Mouse (Mus musculus) midbrain, embryonic 13.5 days (tissue): ENCODE measurements around the gene Gm5134. TPM values are rescaled to one million over a fixed set of nuclear protein-coding genes. Genes with fewer than 3 reads are reported as not detected.

Experiments
- ATAC-seq: fragments of 200-750 bp; cut with Nextera tagmentation; 2 replicates; pipeline ENCODE4 v1.8.0; 2017; ENCODE audit warnings: mild to moderate bottlenecking, moderate TSS enrichment, moderate library complexity
- H3K27ac ChIP-seq: fragments of 300-500 bp; sonication (generic); 2 replicates; pipeline ENCODE4 v1.5.1; 2015; ENCODE audit warnings: inconsistent platforms, mild to moderate bottlenecking, moderate library complexity
- H3K27me3 ChIP-seq: fragments of 300-500 bp; sonication (generic); 2 replicates; pipeline ENCODE4 v1.6.1; 2015; ENCODE audit warnings: mild to moderate bottlenecking, inconsistent platforms
- H3K36me3 ChIP-seq: fragments of 300-500 bp; sonication (generic); 2 replicates; pipeline ENCODE4 v1.6.1; 2015; ENCODE audit warnings: mild to moderate bottlenecking, inconsistent platforms
- H3K4me1 ChIP-seq: fragments of 300-500 bp; sonication (generic); replicated peaks from 2 replicates; pipeline ENCODE4 v1.6.1; 2015; ENCODE audit warnings: inconsistent platforms
- H3K4me2 ChIP-seq: fragments of 300-500 bp; sonication (generic); replicated peaks from 2 replicates; pipeline ENCODE4 v1.6.1; 2015; ENCODE audit warnings: moderate library complexity, mild to moderate bottlenecking, inconsistent platforms
- H3K4me3 ChIP-seq: fragments of 300-500 bp; sonication (generic); replicated peaks from 2 replicates; pipeline ENCODE4 v1.5.1; 2015; ENCODE audit warnings: mild to moderate bottlenecking, inconsistent platforms
- H3K9ac ChIP-seq: fragments of 300-500 bp; sonication (generic); replicated peaks from 2 replicates; pipeline ENCODE4 v1.6.1; 2015; ENCODE audit warnings: mild to moderate bottlenecking, inconsistent platforms
- H3K9me3 ChIP-seq: fragments of 300-500 bp; sonication (generic); 2 replicates; pipeline ENCODE4 v1.6.1; 2016; ENCODE audit warnings: mild to moderate bottlenecking, inconsistent platforms
- WGBS: fragments of 180-500 bp; shearing (Covaris S2); methylation state at CpG from one replicate; pipeline ENCODE4 v1.1.7; 2015; 5-methylcytosine and 5-hydroxymethylcytosine counted together
- polyA plus RNA-seq: library from polyadenylated mRNA; unstranded; fragments of >200 nt; fragmentation: Nextera tagmentation; extraction: Ambion mirVana; gene quantifications from 2 replicates; pipeline ENCODE4 v1.2.1, GENCODE M21; 2015

Gm5134 gene
- polyA plus RNA-seq, 1 experiment from 2014 or later, result 0.07 TPM

GRCm38 (mm10) chr10:76009812-76010211 is 55.5 kb downstream of the Gm5134 start:
- no peak for ATAC-seq
- no peak overlapping the region for H3K4me2 ChIP-seq
- no peaks in the 10 kb centered on the region for H3K27me3 ChIP-seq
- H3K9ac ChIP-seq, result no peak overlapping the region
- no peaks in the 10 kb centered on the region for H3K4me1 ChIP-seq
- H3K36me3 ChIP-seq, result no peaks in the 10 kb centered on the region
- H3K27ac ChIP-seq, result no peak overlapping the region
- WGBS, result 78% methylated on average over 3 of the region's 3 CpGs
- H3K9me3 ChIP-seq, result no peaks in the 10 kb centered on the region
- H3K4me3 ChIP-seq, result no peak overlapping the region

GRCm38 (mm10) chr10:76012922-76013321 is 58.6 kb downstream of the Gm5134 start:
- no peak for ATAC-seq
- H3K9ac ChIP-seq, result no peak overlapping the region
- H3K9me3 ChIP-seq, result no peaks in the 10 kb centered on the region
- H3K36me3 ChIP-seq, result no peaks in the 10 kb centered on the region
- no peak overlapping the region for H3K4me3 ChIP-seq
- no peak overlapping the region for H3K27ac ChIP-seq
- H3K27me3 ChIP-seq, result no peaks in the 10 kb centered on the region
- H3K4me2 ChIP-seq, result no peak overlapping the region
- 86% methylated on average over 6 of the region's 6 CpGs for WGBS
- no peaks in the 10 kb centered on the region for H3K4me1 ChIP-seq

GRCm38 (mm10) chr10:76016886-76017285 is 62.6 kb downstream of the Gm5134 start:
- WGBS, result 90% methylated on average over 3 of the region's 3 CpGs
- no peak for ATAC-seq

GRCm38 (mm10) chr10:76021728-76022127 is 67.4 kb downstream of the Gm5134 start:
- no peaks in the 10 kb centered on the region for H3K36me3 ChIP-seq
- 80% methylated on average over 3 of the region's 3 CpGs for WGBS
- no peaks in the 10 kb centered on the region for H3K4me1 ChIP-seq
- H3K9ac ChIP-seq, result no peak overlapping the region
- H3K4me2 ChIP-seq, result no peak overlapping the region
- no peak for ATAC-seq
- no peak overlapping the region for H3K27ac ChIP-seq
- peaks cover 8% of the 10 kb centered on the region; the same call in 1 of the 2 replicates for H3K9me3 ChIP-seq
- no peaks in the 10 kb centered on the region for H3K27me3 ChIP-seq
- H3K4me3 ChIP-seq, result no peak overlapping the region

More at GRCm38 (mm10) chr10:76016886-76017285, 62.6 kb downstream of the Gm5134 start:
- no peak overlapping the region for H3K27ac ChIP-seq
- no peak overlapping the region for H3K4me3 ChIP-seq
- no peaks in the 10 kb centered on the region for H3K36me3 ChIP-seq
- no peak overlapping the region for H3K9ac ChIP-seq
- H3K4me1 ChIP-seq, result no peaks in the 10 kb centered on the region
- no peaks in the 10 kb centered on the region for H3K27me3 ChIP-seq
- no peak overlapping the region for H3K4me2 ChIP-seq
- H3K9me3 ChIP-seq, result no peaks in the 10 kb centered on the region

GRCm38 (mm10) chr10:76023921-76024320 is 69.6 kb downstream of the Gm5134 start:
- Histone ChIP-seq H3K27me3 (no peaks in the 10 kb centered on the region), H3K9me3 (peaks cover 8% of the 10 kb centered on the region; the same call in 1 of the 2 replicates), H3K27ac (no peak overlapping the region), H3K36me3 (no peaks in the 10 kb centered on the region), H3K4me1 (no peaks in the 10 kb centered on the region), H3K4me3 (no peak overlapping the region), H3K9ac (no peak overlapping the region), H3K4me2 (no peak overlapping the region)
- no peak for ATAC-seq
- WGBS, result 90% methylated on average over 6 of the region's 6 CpGs

- Histone ChIP-seq H3K27me3 (no peaks in the 10 kb centered on the region), H3K27ac (no peak overlapping the region), H3K4me3 (no peak overlapping the region), H3K4me2 (no peak overlapping the region), H3K36me3 (no peaks in the 10 kb centered on the region), H3K9ac (no peak overlapping the region), H3K4me1 (no peaks in the 10 kb centered on the region), H3K9me3 (peaks cover 8% of the 10 kb centered on the region; the same call in 1 of the 2 replicates)
- no peak for ATAC-seq
- 93% methylated on average over 10 of the region's 10 CpGs for WGBS
Measured at GRCm38 (mm10) chr10:76025470-76026190, 71.3 kb downstream of the Gm5134 start.

- H3K36me3 ChIP-seq, result no peaks in the 10 kb centered on the region
- 63% methylated on average over 12 of the region's 12 CpGs for WGBS
- H3K4me1 ChIP-seq, result 0 out of 2 replicates have a peak, but pooled peaks cover 2% of the 10 kb centered on the region
- no peak overlapping the region for H3K4me3 ChIP-seq
- peaks cover 8% of the 10 kb centered on the region; the same call in 1 of the 2 replicates for H3K9me3 ChIP-seq
- H3K27me3 ChIP-seq, result no peaks in the 10 kb centered on the region
- ATAC-seq, result no peak
- no peak overlapping the region for H3K27ac ChIP-seq
- no peak overlapping the region for H3K4me2 ChIP-seq
- no peak overlapping the region for H3K9ac ChIP-seq
Measured at GRCm38 (mm10) chr10:76027127-76028015, 73.1 kb downstream of the Gm5134 start.

- WGBS, result 17% methylated on average over 4 of the region's 4 CpGs
Measured at GRCm38 (mm10) chr10:76028016-76028366, 73.7 kb downstream of the Gm5134 start.

GRCm38 (mm10) chr10:76028396-76028795 is 74.1 kb downstream of the Gm5134 start:
- H3K4me1 ChIP-seq, result peaks cover 8% of the 10 kb centered on the region
- no peak for ATAC-seq
- H3K9ac ChIP-seq, result no peak overlapping the region
- no peak overlapping the region for H3K4me2 ChIP-seq
- WGBS, result 77% methylated on average over 9 of the region's 9 CpGs
- H3K27me3 ChIP-seq, result no peaks in the 10 kb centered on the region
- H3K4me3 ChIP-seq, result no peak overlapping the region
- H3K9me3 ChIP-seq, result peaks cover 8% of the 10 kb centered on the region; the same call in 1 of the 2 replicates
- H3K27ac ChIP-seq, result no peak overlapping the region
- H3K36me3 ChIP-seq, result no peaks in the 10 kb centered on the region

More at GRCm38 (mm10) chr10:76028016-76028366, 73.7 kb downstream of the Gm5134 start:
- ATAC-seq, result no peak
- Histone ChIP-seq H3K4me2 (no peak overlapping the region), H3K27me3 (no peaks in the 10 kb centered on the region), H3K36me3 (no peaks in the 10 kb centered on the region), H3K4me3 (no peak overlapping the region), H3K9me3 (peaks cover 8% of the 10 kb centered on the region; the same call in 1 of the 2 replicates), H3K27ac (no peak overlapping the region), H3K9ac (no peak overlapping the region), H3K4me1 (peaks cover 4% of the 10 kb centered on the region)

GRCm38 (mm10) chr10:76029276-76029675 is 75.0 kb downstream of the Gm5134 start:
- no peaks in the 10 kb centered on the region for H3K36me3 ChIP-seq
- no peak overlapping the region for H3K4me2 ChIP-seq
- H3K4me1 ChIP-seq, result peaks cover 16% of the 10 kb centered on the region
- no peaks in the 10 kb centered on the region for H3K27me3 ChIP-seq
- H3K27ac ChIP-seq, result no peak overlapping the region
- no peak overlapping the region for H3K9ac ChIP-seq
- peaks cover 8% of the 10 kb centered on the region; the same call in 1 of the 2 replicates for H3K9me3 ChIP-seq
- 44% methylated on average over 5 of the region's 5 CpGs for WGBS
- no peak overlapping the region for H3K4me3 ChIP-seq
- no peak for ATAC-seq

GRCm38 (mm10) chr10:76030496-76030895 is 76.2 kb downstream of the Gm5134 start:
- H3K4me1 ChIP-seq, result peaks cover 17% of the 10 kb centered on the region
- no peak for ATAC-seq
- no peak overlapping the region for H3K4me2 ChIP-seq
- no peaks in the 10 kb centered on the region for H3K27me3 ChIP-seq
- WGBS, result 57% methylated on average over 5 of the region's 5 CpGs
- 0 out of 2 replicates have a peak, but pooled peaks cover under 1% of the 10 kb centered on the region for H3K9me3 ChIP-seq
- H3K9ac ChIP-seq, result no peak overlapping the region
- H3K36me3 ChIP-seq, result peaks cover 4% of the 10 kb centered on the region; the same call in 1 of the 2 replicates
- H3K27ac ChIP-seq, result no peak overlapping the region
- H3K4me3 ChIP-seq, result no peak overlapping the region
